Mouse (Mus musculus): ENCODE measurements around the gene Txndc2.

- TF ChIP-seq GATA1 (IDR thresholded peaks at IDR 0.05; ENCODE audit: low read length) (no peak), TAL1 (IDR thresholded peaks at IDR 0.05; ENCODE audit: low read length) (no peak)
These were observed 26.3 kb downstream of the Txndc2 start for GRCm38 (mm10) chr17:65615678-65616077.

Data from erythroblast, embryonic 14.5 days (primary cell).